Mouse (Mus musculus) ES-E14 (cell line): ENCODE data around the gene Kat6b. TPM values are rescaled to one million over a fixed set of nuclear protein-coding genes. Genes with fewer than 3 reads are reported as not detected.
A peak's percentile ranks its signal among the peaks of the same experiment; 100 is the strongest.

Experiments
- DNase-seq: peaks from one replicate; pipeline ENCODE4 v3.0.0-alpha.2; 2013; ENCODE audit warnings: low read depth, low spot score
- H3K27ac ChIP-seq: 2 replicates; pipeline ENCODE4 v1.5.1; 2012; ENCODE audit warnings: low read depth, mild to moderate bottlenecking, low read length, moderate library complexity, mixed read lengths; ENCODE audit not compliant: poor library complexity, insufficient read depth, severe bottlenecking
- H3K36me3 ChIP-seq: 2 replicates; pipeline ENCODE4 v1.6.1; 2012; ENCODE audit warnings: mild to moderate bottlenecking, low read length, moderate library complexity, mixed read lengths; ENCODE audit not compliant: control insufficient read depth, poor library complexity, insufficient read depth, severe bottlenecking
- H3K4me1 ChIP-seq, 2 experiments: fragments of 150-350 bp in 1 of 2; sonication (generic) in 1 of 2; 2 replicates each; pipeline ENCODE4 v1.6.1; 2012; ENCODE audit warnings: low read length in 2 of 2, mild to moderate bottlenecking in 1 of 2, mixed read lengths in 1 of 2; ENCODE audit not compliant: control insufficient read depth in 2 of 2, insufficient read depth in 2 of 2, poor library complexity in 1 of 2
- H3K4me3 ChIP-seq, 2 experiments: fragments of 150-350 bp in 1 of 2; sonication (generic) in 1 of 2; 2 replicates each; pipeline ENCODE4 v1.5.1; 2012; ENCODE audit warnings: low read length in 2 of 2, low read depth in 1 of 2, mild to moderate bottlenecking in 1 of 2, mixed read lengths in 1 of 2; ENCODE audit not compliant: insufficient read depth in 1 of 2, poor library complexity in 1 of 2, severe bottlenecking in 1 of 2
- H3K9ac ChIP-seq: 2 replicates; pipeline ENCODE4 v1.6.1; 2012; ENCODE audit warnings: low read depth, mild to moderate bottlenecking, low read length, mixed read lengths; ENCODE audit not compliant: poor library complexity, insufficient read depth, severe bottlenecking
- H3K9me3 ChIP-seq: fragments of 150-350 bp; sonication (generic); 2 replicates; pipeline ENCODE4 v1.6.1; 2012; ENCODE audit warnings: low read depth, mild to moderate bottlenecking, low read length; ENCODE audit not compliant: control insufficient read depth, insufficient read depth
- CHD2 ChIP-seq: IDR thresholded peaks from 2 replicates; pipeline ENCODE4 v1.6.1; 2014; ENCODE audit warnings: mild to moderate bottlenecking, low read depth, low read length, inconsistent platforms
- HCFC1 ChIP-seq: IDR thresholded peaks from 2 replicates; pipeline ENCODE4 v1.6.1; 2012; ENCODE audit warnings: low read length, inconsistent platforms, borderline replicate concordance; ENCODE audit not compliant: insufficient read depth
- MAFK ChIP-seq: IDR thresholded peaks from 2 replicates; pipeline ENCODE4 v1.6.1; 2014; ENCODE audit warnings: mild to moderate bottlenecking, low read depth, low read length, inconsistent platforms; ENCODE audit not compliant: insufficient read depth
- ZC3H11A ChIP-seq: IDR thresholded peaks from 2 replicates; pipeline ENCODE4 v1.6.1; 2012; ENCODE audit warnings: low read depth, mild to moderate bottlenecking, inconsistent platforms, low read length, borderline replicate concordance
- ZNF384 ChIP-seq: IDR thresholded peaks from 2 replicates; pipeline ENCODE4 v1.6.1; 2012; ENCODE audit warnings: low read depth, low read length, inconsistent platforms
- in situ Hi-C, 2 experiments: fragments of 600-800 bp; cut with MboI; formaldehyde crosslinking; loops; one replicate each; pipeline ENCODE4 v1.15.1; 2025; ENCODE audit warnings: low sequenced_read_pairs in 2 of 2, inconsistent platforms in 1 of 2; ENCODE audit not compliant: unreplicated experiment in 2 of 2
- total RNA-seq: library from RNA; depleted of rRNA; stranded (reverse); fragments of 300-350 nt; gene quantifications from 2 replicates; pipeline ENCODE4 v1.2.3, GENCODE M21; 2012

Kat6b gene
- total RNA-seq, 1 experiment: 172 TPM

DNA sequence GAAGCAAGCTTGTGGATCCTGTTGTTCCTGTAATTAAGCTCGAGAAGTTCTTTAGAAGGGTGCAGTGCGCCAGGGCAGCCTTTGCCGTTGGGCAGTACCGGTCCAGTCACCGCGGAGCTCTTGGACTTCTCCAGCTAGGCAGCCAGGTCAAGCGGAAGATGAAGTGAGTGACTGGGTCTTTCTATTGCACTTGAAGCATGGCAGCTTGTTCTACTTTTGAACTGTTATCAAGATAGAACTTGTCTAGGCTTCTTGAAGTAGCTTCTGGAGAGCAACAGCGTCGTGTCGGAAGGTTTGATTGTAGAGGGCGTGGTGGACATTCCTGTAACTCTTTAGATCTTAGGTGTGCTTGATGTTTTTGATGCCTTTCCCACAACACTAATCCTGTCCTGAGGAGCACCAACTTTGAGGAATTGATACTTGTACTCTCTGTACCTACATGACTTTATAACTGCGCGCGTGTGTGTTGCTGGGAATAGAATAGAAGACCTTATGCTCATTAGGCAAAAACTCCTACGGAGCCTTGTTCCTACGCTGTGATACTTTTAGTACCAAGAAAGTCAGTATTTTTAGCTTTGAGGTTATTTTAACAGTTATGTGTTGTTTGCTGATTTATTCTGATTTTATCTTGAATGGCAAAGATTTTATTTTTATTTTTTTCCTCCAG is 41.2 kb downstream of the Kat6b start:
- Histone ChIP-seq H3K9ac (no peak overlapping the region), H3K4me1 (peaks cover 18 to 23% of the 10 kb centered on the region in 2 experiments), H3K4me3 (peak overlapping the region; percentile 12 to 21), H3K36me3 (peaks cover 13% of the 10 kb centered on the region), H3K27ac (no peak overlapping the region), H3K9me3 (no peaks in the 10 kb centered on the region)
- DNase-seq: no peak
- in situ Hi-C loops: no loop called here
- TF ChIP-seq ZC3H11A: no peak
- no peak for TF ChIP-seq CHD2
- TF ChIP-seq ZNF384: no peak
- no peak for TF ChIP-seq MAFK
- TF ChIP-seq HCFC1: no peak

DNA sequence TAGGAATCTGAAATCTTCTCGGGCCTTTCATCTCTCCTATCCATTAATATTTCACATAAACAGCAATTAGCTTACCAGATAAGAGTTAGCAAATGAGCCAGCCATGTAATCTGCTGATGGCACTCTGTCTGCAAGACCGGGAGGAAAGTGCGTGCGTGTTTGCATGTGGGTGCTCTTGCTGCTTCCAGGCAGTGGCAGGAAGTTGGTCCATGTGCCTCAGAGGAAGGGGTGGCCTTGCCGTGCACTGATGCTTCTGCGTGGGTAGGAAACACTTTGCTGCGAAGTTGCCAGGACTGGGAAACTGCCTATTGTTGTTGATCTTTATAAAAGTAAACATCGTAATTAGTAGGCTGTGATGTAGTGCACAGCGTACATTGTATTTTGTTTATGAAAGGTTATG is 42.0 kb downstream of the Kat6b start:
- in situ Hi-C loops: no loop called here
- DNase-seq: no peak
- no peak for TF ChIP-seq ZC3H11A
- TF ChIP-seq CHD2: no peak
- TF ChIP-seq MAFK: no peak
- TF ChIP-seq ZNF384: no peak
- no peak for TF ChIP-seq HCFC1
- Histone ChIP-seq H3K36me3 (peaks cover 10% of the 10 kb centered on the region), H3K9me3 (no peaks in the 10 kb centered on the region), H3K9ac (no peak overlapping the region), H3K4me1 (peaks cover 18 to 21% of the 10 kb centered on the region in 2 experiments), H3K27ac (no peak overlapping the region), H3K4me3 (no peak overlapping the region)

DNA sequence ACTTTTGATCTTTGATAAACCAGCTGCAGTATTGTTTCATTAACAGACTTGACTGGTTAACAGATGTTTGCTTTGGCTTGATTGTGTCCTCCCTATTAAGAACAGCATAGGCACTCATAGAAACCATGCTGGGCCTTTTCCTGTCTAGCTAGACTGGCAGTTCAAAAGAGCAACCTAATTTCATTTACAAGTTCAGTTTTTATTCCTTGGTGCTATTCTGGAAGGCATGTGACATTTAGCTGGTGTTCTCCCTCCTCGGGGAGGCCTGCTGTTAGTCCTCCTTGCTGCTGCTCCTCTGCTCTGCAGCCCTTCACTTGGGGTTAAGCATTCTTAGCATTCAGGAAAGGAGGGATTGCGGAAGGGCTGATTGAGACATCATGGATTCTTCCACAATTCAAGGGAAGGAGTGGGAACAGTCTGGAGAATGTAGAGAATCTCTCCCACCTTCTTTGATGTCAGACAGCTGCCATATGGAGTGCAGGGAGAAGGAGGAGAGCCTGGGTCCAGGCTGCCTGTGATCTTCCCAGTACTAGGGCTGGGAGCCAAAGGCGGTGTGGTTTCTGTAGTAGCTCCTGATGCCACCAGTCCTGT is 42.7 kb downstream of the Kat6b start:
- no peak for DNase-seq

DNA sequence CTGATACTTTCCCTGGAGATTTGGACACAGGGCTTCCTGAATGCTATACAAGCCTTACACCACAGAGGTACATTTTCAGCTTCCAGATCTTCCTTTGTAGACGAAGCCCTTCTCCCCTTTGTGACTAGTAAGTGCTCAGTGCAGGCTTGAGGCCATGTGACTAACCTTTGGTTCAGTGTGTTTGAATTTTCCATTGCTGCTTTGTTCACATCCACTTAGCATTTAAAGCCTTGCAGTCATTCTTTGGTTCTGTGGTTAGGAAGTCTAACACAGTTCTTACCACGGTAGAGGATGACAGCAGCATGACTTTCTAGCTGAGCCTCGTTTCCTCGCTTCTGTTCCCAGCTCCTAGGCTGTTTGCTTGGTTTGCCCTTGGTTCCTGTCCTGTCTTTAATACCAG is 44.4 kb downstream of the Kat6b start:
- Histone ChIP-seq H3K9ac (no peak overlapping the region), H3K4me1 (peaks cover 15 to 21% of the 10 kb centered on the region in 2 experiments), H3K36me3 (peaks cover 8% of the 10 kb centered on the region), H3K27ac (no peak overlapping the region), H3K4me3 (no peak overlapping the region), H3K9me3 (no peaks in the 10 kb centered on the region)
- in situ Hi-C loops: no loop called here
- TF ChIP-seq MAFK: no peak
- no peak for TF ChIP-seq HCFC1
- TF ChIP-seq ZNF384: no peak
- TF ChIP-seq ZC3H11A: no peak
- TF ChIP-seq CHD2: no peak
- no peak for DNase-seq

More for the DNA sequence above, 42.7 kb downstream of the Kat6b start:
- Histone ChIP-seq H3K36me3 (peaks cover 10% of the 10 kb centered on the region), H3K27ac (no peak overlapping the region), H3K9me3 (no peaks in the 10 kb centered on the region), H3K4me1 (peaks cover 15 to 21% of the 10 kb centered on the region in 2 experiments), H3K9ac (no peak overlapping the region), H3K4me3 (no peak overlapping the region)
- peak; percentile 31; the same call in 1 of the 2 replicates for TF ChIP-seq CHD2
- TF ChIP-seq MAFK: no peak
- no peak for TF ChIP-seq HCFC1
- no peak for TF ChIP-seq ZNF384
- no peak for TF ChIP-seq ZC3H11A
- in situ Hi-C loops: no loop called here
